Mouse (Mus musculus) C2C12 (cell line): ENCODE measurements around the gene Wtap. TPM values are rescaled to one million over a fixed set of nuclear protein-coding genes. Genes with fewer than 3 reads are reported as not detected.

Experiments
- H3K27me3 ChIP-seq: one replicate; pipeline ENCODE4 v1.6.1; 2011; ENCODE audit not compliant: control insufficient read depth, insufficient read depth, insufficient read length
- H3K36me3 ChIP-seq: one replicate; pipeline ENCODE4 v1.6.1; 2011; ENCODE audit not compliant: control insufficient read depth, insufficient read depth
- H3K4me3 ChIP-seq: one replicate; pipeline ENCODE4 v1.5.1; 2011; ENCODE audit warnings: mild to moderate bottlenecking, control low read depth; ENCODE audit not compliant: poor library complexity, insufficient read depth, severe bottlenecking
- H3K79me2 ChIP-seq: one replicate; pipeline ENCODE4 v1.6.1; 2011; ENCODE audit not compliant: control insufficient read depth, insufficient read depth
- H3K79me3 ChIP-seq: one replicate; pipeline ENCODE4 v1.6.1; 2011; ENCODE audit warnings: low read depth, control low read depth
- H3ac ChIP-seq: one replicate; pipeline ENCODE3; 2011; ENCODE audit warnings: low read depth; ENCODE audit not compliant: control insufficient read depth, insufficient read length
- CEBPB ChIP-seq: IDR thresholded peaks from one replicate; pipeline ENCODE4 v1.6.1; 2011; ENCODE audit warnings: low read depth, mild to moderate bottlenecking, control low read depth, moderate library complexity
- CTCF ChIP-seq: IDR thresholded peaks from one replicate; pipeline ENCODE4 v1.5.1; 2011; ENCODE audit not compliant: control insufficient read depth, insufficient read depth, insufficient read length
- FOSL1 ChIP-seq: IDR thresholded peaks from one replicate; pipeline ENCODE4 v1.8.0; 2011; ENCODE audit warnings: mild to moderate bottlenecking, low read length; ENCODE audit not compliant: poor library complexity, insufficient read depth, severe bottlenecking
- MAX ChIP-seq: IDR thresholded peaks from one replicate; pipeline ENCODE4 v1.6.1; 2011; ENCODE audit warnings: mild to moderate bottlenecking, control low read depth
- MYOD1 ChIP-seq: IDR thresholded peaks from one replicate; pipeline ENCODE4 v1.6.1; 2011; ENCODE audit warnings: low read depth; ENCODE audit not compliant: control insufficient read depth, insufficient read length
- MYOG ChIP-seq: IDR thresholded peaks from one replicate; pipeline ENCODE4 v1.6.1; 2011; ENCODE audit not compliant: control insufficient read depth, insufficient read length; ENCODE audit errors: extremely low read depth
- USF1 ChIP-seq: IDR thresholded peaks from one replicate; pipeline ENCODE4 v1.6.1; 2011; ENCODE audit warnings: low read depth, mild to moderate bottlenecking, control low read depth, moderate library complexity
- polyA plus RNA-seq: library from polyadenylated mRNA; unstranded; fragments of >200 nt; fragmentation: generic; extraction: Trizol; gene quantifications from one replicate; pipeline ENCODE4 v1.2.1, GENCODE M21; 2012; ENCODE audit warnings: missing spikeins

The Wtap gene
- polyA plus RNA-seq, 1 experiment, result 25.7 TPM

DNA sequence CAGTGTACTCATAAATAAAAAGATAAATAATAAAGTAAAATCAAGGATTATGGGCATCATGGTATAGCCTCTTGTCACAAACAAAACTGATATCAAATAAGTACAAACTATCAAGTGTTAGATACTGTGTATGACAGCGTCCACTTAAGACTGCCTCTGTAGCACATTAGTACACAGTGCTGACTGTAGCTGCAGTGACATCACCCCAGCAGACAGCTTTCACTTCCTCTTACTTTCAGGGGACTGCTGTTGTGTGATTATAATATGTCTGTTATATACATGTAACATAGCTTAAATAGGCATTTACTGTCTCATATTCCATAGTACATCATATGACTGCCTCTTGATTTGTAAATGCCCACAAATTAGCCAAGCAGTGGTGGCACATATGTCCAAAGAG is 72.9 kb downstream of the Wtap start:
- Histone ChIP-seq H3K4me3 (no peak overlapping the region), H3ac (no peak overlapping the region), H3K79me2 (peaks cover 61% of the 10 kb centered on the region), H3K79me3 (peaks cover 43% of the 10 kb centered on the region), H3K27me3 (no peaks in the 10 kb centered on the region), H3K36me3 (peaks cover 85% of the 10 kb centered on the region)
- TF ChIP-seq MYOG (no peak), FOSL1 (no peak), MYOD1 (no peak), CTCF (no peak), USF1 (no peak), CEBPB (no peak), MAX (no peak)

Other genes starting within 250 kb of the Wtap start
- gene Igf2r, start 224.5 kb downstream of the Wtap start, polyA plus RNA-seq, result 2.3 TPM
- not detected for gene Mas1, start 126.0 kb downstream of the Wtap start, polyA plus RNA-seq
- not detected for gene Mrgprh, start 118.1 kb downstream of the Wtap start, polyA plus RNA-seq
- 0.28 TPM for gene Pnldc1, start 83.9 kb downstream of the Wtap start, polyA plus RNA-seq
- 266 TPM for gene Tcp1, start 78.5 kb downstream of the Wtap start, polyA plus RNA-seq
- gene Mrpl18, start 77.8 kb downstream of the Wtap start, polyA plus RNA-seq, result 123 TPM
- gene Acat3, start 53.6 kb downstream of the Wtap start, polyA plus RNA-seq, result 0.50 TPM
- 90.7 TPM for gene Acat2, start 33.4 kb downstream of the Wtap start, polyA plus RNA-seq
- gene Sod2, start 12.7 kb upstream of the Wtap start, polyA plus RNA-seq, result 107 TPM
- not detected for gene Gpr31b, start 58.1 kb upstream of the Wtap start, polyA plus RNA-seq
- not detected for gene Tcp10b, start 66.9 kb upstream of the Wtap start, polyA plus RNA-seq
- gene Unc93a, start 137.6 kb upstream of the Wtap start, polyA plus RNA-seq, result not detected
- not detected for gene Smok2a, start 227.0 kb upstream of the Wtap start, polyA plus RNA-seq
- gene Smok2b, start 236.1 kb upstream of the Wtap start, polyA plus RNA-seq, result not detected